Mouse (Mus musculus) liver, adult 2 months (tissue): Measurements from ENCODE around the gene Ltbp2.

Source experiments
- CTCF ChIP-seq: fragments of 200-500 bp; IDR thresholded peaks from 2 replicates; pipeline ENCODE4 v1.5.1; 2011; ENCODE audit warnings: low read depth, low read length, control low read depth
- POLR2A ChIP-seq: fragments of 200-500 bp; IDR thresholded peaks from 2 replicates; pipeline ENCODE4 v1.6.1; 2011; ENCODE audit warnings: low read length, control low read depth; ENCODE audit not compliant: insufficient read depth; ENCODE audit errors: extremely low read depth

DNA sequence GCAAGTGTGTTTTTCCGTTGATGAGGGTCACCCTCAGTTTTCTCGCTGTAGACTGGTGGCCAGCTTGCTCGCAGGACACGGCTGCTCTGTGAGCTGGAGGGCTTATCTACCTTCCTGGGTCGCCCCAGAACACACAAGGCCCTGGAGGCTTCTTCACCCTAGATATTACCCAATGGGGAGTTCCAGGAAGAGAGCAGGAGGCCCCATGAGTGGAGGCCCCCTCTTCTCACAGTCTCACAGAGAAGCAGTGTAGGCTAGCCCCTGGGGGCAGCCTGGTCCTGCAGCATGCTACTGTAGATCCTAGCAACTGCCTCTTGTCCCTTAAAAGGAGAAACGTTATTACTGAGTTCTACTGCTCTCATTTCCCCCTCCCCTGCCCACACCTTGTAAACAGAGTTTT lies 28.4 kb downstream of the Ltbp2 start:
- TF ChIP-seq CTCF (no peak), POLR2A (no peak)
